Mouse (Mus musculus) kidney, postnatal 10 days (tissue): ENCODE measurements around the gene Sufu.

Source experiments
- DNase-seq: peaks from one replicate; pipeline ENCODE4 v3.0.0; 2021; ENCODE audit warnings: mixed read lengths

Sufu gene

DNA sequence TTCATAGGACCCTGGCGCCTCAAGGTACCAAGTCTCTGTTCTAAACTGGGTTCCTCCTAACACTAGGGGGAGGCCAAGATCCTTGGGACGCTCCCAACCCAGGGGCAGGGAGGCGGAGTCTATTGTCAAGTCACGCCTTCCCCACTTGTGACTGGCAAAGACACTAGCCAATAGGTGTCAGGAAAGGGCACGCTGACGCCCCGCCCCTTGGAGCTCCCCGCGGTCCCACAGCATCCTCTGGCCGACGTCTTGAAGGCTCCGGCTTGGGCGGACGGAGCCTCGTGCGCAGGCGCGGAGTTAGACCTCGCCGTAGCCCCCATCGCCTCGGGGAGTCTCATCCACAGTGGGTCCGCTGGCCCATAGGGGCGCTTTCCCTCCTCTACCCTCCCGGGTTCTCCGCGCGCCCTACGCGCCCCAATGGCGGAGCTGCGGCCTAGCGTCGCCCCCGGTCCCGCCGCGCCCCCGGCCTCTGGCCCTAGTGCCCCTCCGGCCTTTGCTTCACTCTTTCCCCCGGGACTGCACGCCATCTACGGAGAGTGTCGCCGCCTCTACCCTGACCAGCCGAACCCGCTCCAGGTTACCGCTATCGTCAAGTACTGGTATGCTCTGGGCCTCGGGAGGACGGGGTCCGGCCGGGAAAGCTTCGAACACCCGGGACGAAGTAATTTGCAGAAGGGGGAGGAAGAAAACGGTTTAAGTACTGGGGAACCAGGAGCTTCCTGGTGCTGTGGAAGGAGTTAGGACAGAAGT lies at the start of gene Sufu:
Gene Sufu, plus strand, starts transcription at position 211 of the 750 bp plus-strand sequence.
- peak; percentile 99 for DNase-seq

DNA sequence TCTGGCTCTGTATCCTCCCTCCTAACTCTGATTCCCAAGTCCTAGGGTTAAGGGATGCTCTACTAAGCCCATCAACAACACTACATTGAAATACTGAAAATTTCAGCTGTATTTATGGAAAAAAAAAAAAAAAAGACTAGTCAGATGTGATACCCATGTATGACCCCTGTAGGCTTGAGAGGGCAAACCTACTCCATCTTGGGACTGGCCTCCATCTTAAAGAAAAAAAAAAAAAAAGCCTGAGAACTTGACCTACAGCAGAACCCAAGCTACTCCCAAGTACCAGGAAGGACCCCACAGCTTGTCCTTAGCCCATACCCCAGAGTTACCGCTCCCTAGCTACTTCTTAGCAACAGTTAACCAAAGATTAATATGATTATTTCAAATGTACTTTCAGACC lies 49.5 kb upstream of the Sufu start:
- DNase-seq = no peak

DNA sequence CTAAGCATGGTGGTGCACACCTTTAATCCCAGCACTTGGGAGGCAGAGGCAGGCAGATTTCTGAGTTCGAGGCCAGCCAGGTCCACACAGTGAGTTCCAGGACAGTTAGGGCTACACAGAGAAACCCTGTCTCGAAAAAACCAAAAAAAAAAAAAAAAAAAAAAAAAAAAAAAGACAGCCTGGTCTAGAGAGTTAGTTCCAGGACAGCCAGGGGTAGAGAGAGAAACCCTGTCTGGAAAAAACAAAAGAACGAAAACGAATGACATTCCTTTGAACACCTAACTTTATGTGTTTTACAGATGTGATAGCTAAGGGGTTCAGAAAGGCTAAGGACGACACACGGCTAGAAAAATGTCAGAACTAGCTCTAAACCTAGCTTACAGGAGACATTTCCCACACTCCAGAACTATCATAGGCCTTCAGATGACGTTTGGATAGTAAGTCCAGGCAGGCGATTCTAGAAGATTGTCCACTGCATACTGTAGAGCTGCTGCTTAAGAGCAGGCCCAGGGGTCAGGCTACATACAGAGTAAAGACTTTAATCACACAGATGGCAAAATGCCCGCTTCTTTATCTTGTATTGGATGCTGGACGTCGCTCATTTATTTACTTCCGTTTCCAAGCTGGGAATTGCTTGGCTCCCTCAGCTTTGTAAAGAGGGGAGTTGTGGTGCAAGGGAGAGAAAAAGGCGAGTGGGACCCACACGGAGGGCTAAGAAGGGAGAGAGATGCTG lies 48.6 kb upstream of the Sufu start:
- no peak for DNase-seq

DNA sequence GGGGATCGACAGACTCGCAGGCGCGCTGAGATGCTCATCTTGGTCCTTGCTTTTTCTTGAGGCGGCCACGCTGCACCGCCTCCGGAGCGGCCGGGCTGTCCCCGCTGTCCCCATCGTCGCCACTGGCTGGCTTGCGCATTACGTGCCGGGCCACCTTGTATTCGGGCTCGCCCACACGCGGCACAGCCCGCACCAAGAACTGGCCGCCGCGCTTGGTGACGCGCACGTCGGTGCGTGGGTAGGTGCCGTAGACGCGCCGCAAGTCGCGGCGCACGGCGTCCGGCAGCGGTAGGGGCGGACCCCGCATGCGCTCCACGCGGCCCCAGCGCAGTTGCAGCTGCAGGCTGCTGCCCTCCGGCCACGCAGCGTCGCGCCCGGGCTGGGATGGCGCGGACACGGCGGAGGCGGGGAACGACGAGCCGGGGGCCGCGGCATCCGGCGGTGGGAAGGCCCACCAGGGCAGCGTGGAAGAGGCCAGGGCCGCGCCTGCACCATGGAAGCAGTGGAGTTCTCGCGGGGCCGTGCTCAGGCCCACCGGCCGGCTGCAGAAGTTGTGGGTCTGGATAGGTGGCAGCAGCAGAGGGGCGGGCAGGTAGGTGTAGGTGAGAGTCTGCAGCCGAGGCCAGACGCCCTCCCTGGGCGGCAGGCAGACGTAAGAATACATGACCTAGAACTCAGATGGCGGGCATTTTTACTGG lies 47.8 kb upstream of the Sufu start:
- DNase-seq = peak; percentile 86

DNA sequence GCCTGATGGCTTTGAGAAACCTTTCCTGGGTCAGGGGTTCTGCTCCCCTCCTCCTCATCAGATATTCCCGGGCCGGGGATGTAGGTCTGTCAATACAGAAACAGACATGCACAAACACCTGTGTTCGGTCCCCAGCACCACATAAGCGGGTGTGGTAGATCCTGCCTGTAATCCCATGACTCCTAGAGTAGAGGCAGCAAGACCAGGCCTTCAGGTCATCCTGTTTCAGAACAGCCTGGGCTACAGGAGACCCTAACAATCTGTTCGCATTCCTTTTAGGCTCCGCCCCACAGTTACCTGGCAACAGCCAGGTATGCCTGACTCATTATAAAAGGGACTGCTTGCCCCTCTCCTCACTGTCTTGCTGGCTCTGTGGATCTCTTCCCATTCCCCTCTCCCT lies 47.1 kb upstream of the Sufu start:
- no peak for DNase-seq

DNA sequence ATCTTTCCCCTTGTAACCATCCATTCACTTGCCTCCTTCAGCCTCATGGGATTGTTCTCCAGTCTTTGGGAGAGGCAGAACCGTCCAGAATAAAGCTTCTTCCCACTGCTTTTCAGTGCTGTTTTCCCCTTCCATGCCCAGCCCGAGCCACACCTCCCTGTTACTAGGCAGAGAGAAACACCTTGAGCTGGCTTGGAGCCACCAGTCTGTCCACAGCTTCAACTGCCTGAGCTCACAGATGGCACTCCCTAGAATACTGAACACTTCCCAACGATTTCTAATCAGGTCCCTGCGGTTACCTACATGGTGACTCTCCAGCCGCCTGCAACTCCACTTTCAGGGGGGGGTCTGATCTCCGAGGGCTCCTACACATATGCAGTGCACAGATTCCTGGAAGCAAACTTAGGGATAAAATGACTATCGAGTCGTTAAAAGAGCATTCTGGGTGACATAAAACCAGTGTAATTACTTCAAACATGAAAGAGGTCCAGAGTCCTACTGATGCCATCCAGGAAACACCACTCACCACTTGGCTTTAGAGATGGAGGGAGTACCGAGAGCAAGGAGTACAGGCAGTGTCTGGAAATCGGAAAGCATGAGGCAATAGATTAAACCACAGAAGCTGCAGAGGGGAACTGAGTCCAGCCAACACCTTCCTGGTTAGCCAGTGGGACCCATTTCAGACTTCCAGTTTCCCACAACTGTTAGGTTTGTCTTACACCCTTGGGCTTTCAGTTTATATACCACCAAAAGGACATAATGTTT lies 46.3 kb upstream of the Sufu start, which contains the start of gene 2310034G01Rik:
Gene 2310034G01Rik, minus strand, starts transcription at position 135 of the 765 bp plus-strand sequence.
- peak; percentile 26 for DNase-seq

DNA sequence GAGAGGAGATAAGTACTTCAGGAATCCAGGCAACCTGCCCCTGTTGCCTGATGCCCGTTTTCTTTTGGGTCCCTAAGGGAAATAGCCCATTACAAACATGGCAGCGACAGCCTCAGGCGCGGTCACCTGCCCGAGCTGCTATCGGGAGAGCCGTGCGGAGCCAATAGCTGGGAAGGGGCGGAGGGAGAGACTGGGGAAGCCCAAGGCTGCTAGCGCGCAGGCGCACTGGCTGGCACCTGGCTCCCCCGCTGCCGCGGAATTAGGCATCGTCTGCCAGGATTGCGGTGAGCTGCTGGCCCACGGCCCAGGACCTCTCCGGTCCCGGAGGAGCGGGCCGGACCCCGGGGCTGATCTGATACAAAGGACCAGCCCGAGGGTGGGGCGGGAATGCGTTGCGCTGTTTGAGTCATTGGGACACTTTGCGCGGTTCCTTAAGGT lies 40.0 kb upstream of the Sufu start:
- DNase-seq = peak; percentile 92

DNA sequence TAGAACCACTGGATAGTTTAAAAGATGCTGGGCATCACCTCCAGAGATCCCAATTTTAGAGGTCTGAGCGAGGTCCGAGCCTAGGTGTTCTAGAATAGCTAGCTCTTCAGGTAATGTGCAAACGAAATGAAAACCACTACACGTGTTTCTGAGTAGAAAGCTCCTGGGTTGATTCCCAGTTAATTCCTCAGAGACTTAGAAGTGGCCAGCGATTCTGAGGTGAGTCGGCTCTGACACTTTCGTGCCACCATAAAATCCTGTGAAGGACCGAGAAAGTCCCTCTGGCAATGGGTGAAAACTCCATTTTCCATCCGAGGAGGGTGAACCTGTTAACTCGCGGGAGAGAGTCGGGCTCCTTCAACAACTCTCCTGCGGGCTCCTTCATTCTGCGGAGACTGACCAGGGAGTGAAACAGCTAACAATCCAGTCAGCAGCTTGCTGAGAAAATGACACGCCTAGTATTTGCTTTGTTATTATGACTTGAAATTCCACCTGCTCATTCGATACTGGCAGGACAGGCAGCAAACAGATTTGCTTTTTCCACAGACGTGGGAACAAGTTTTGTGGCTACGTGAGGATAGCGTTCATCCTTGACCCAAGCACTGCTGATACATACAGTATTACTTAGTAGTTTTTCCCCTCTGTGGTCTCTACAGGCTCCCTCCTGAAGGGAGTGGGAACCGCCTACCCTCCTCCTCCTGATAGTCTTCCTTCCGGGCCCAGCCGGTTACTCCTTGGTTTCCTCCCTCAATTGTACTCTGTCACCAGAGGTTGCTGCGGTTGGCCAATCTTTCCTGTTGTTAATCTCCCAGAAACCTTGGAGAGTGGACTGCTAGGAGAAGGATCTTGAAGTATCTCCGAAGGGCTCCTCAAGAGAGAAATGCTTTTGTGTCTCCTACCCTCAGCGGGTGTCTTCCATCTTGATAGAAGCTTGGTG lies 39.1 kb upstream of the Sufu start:
- peak; percentile 49 for DNase-seq

DNA sequence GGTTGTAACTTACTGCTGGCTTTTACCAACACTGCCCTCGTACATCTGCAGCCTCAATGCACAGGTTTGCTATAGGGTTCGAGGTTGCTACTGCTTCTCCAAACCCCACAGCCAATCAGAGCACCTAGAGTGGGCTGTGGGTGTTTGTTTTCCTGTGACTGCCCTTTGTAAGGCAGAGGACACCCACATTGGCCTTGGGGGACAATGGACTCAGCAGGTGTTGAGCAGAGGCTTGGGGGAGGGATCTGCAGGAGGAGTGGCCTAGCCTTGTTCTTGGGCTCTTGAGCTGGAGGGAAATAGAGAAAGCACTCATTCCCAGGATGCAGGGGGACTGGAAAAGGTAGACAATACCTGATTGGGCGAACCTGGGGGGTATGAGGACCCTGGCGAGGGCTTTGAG lies 38.3 kb upstream of the Sufu start:
- DNase-seq = no peak

DNA sequence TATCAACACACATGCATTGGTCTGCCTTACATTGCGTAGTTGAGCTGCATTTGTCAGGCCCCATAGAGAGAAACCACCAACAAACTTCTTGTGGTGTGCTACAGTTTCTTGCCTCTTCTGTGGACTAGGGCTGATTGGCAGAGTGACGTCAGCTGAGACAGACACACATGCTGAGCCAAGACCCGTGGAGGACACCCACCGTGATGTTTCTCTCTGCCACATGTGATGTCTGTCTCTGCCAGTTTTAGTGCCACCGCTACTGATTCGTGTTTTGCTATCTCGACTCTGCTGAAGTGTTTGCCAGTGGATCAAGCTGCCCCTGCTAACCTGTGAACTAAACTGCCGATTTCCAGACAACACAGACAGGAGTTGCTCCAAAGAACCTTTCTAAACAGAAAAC lies 34.6 kb upstream of the Sufu start:
- no peak for DNase-seq

DNA sequence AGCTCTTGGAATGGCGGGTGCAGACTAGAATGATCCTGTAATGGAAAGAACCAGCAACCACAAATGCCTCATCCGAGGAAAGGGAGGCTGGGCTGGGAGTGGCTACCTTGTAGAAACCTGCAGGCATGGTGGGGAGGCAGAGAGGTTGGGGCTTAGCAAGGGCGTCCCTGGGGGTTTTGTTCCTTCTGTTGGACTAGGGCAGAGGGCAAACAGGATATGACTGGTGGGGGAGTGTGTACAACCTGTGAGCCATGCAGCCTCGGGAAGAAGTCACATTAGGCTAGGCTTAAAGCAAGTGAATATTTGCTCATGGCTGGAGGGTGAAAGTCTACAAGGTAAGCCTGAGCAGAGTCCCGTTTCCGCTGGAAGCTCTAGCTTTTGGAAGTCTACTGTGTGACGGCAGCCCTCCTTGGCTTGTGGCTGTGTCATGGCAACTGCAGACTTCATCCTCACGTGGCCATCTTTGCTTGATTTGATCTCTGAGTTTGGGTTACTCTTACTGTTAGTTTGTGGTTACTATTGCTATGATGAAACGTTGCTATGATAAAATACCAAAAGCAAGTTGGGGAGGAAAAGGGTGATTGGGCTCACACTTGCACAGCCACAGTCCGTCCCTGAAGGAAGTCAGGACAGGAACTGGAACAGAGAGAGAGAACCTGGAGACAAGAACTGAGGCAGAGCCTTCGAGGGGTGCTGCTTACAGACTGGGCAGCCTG lies 33.2 kb upstream of the Sufu start:
- DNase-seq = no peak

DNA sequence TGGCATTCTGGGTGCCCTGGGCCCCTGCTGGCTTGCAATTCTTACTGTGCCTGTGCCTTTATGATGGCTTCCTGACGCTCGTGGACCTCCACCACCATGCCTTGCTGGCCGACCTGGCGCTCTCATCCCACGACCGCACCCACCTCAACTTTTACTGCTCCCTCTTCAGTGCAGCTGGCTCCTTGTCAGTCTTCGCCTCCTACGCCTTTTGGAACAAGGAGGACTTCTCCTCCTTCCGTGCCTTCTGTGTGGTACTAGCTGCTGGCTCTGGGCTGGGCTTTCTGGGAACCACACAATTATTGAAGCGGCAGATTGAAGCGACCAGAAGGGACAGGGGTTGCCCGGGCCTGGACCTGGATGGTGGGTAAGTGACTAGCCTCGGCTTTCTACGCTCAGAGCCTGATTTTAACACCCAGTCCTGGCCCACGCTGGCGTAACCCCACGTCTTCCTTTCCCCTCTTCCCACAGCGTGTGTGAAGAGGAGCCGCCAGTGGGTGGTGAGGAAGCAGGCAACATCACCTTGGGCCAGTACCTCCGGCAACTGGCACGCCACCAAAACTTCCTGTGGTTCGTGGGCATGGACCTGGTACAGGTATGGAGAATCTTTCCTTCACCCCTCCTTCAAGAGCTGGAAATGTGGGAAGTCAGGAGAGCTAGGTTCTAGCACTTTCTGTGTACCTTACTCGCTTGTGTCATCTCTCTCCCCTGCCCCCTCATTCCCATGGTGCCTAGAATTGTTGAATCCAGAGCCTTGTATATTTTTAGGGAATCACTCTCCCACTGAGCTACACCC lies 28.7 kb upstream of the Sufu start:
- DNase-seq = no peak

DNA sequence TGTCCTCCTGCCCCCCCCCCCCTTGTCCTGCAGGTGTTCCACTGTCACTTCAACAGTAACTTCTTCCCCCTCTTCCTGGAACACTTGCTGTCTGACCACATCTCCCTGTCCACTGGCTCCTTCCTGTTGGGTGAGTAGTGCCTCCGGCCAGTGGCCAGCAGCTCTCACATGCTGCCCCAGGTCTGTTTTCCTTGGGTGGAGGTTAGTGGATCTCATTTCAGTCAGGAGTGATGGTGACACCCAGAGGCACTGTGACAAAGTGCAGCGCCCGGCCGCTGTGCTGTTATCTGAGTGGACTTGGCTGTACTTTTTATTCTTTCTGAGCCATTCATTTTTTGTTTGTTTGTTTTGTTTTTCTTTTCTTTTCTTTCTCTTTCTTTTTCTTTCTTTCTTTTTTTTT lies 27.5 kb upstream of the Sufu start:
- peak; percentile 80 for DNase-seq

DNA sequence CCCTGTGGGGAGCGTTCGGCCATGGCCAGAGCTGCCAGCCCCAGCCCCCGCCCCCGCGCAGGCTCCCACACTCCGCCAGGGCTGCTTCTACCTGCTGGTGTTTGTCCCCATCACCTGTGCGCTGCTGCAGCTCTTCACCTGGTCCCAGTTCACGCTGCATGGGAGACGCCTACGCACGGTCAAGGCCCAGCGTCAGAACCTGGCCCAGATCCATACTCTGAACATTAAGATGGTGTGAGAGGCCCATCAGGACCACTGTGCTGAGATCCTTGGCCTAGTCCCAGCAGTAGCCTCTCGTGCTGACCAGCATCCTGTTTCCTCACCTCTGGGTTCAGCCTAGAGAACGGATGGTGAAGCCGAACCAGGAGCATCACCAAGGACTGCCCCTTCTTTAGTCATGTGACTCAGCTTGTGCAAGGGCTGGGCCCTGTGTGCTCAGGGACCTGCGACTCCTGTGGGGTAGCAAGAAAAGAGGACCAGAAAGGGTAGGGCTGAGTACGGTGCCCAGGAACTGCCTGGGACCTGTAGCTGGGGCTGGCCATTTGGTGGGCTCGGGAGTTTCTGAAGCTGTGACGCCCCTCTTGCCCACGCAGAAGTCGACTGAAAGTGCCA lies 22.1 kb upstream of the Sufu start:
- no peak for DNase-seq

DNA sequence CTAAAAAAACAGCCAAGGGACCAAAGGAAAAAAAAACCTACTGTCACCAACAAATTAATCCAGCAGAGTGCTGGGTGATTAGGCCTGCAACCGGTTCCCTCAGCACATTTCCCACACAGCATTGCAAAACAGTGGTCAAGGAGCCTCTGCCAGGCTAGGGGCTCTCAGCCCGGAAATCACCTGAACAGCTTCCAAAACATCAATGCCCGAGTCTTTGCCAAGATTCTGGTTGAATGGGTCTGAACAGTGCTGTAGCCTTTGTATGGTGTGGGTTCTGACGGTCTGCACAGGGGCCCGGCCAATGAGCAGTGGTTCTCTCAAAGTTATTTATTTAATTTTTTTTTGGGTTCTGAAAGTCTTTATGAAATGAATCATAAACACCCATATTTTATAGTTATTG lies 21.2 kb upstream of the Sufu start:
- DNase-seq = no peak

DNA sequence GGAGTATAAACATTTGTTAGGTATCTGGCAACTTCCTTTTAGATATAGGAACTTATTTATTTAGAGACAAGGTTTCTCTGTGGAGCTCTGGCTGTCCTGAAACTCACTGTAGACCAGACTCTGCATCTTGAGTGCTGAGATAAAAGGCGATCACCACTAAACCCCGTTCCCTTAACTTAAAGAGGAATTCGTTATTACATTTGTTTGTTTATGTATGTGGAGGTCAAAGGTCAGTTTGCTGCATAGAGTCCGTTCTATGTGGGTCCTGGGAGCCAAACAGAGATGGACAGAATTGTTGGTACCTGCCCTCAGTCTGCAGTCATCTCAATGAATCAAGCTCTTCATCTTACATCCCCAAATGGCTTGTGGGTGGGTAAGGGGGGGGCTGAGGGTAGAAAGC lies 20.8 kb upstream of the Sufu start:
- no peak for DNase-seq

DNA sequence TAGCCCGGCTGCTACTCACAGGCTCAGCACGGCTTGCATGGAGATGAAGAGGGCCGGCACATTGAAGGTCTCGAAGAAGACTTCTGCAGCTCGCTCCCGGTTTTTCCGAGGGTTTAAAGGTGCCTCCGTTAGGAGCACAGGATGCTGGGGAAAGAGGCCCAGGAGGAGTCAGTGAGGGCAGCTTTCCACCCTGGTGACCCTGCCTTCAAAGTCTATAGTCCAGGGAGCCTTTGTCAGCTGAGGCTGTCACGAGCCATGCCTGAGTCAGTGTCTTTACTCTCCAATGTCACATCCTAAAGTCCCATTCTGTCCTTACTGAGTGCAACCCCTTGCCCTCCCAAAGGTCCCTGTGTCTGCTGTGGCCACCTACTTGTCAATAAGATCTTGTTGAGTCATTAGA lies 14.4 kb upstream of the Sufu start:
- peak; percentile 50 for DNase-seq

DNA sequence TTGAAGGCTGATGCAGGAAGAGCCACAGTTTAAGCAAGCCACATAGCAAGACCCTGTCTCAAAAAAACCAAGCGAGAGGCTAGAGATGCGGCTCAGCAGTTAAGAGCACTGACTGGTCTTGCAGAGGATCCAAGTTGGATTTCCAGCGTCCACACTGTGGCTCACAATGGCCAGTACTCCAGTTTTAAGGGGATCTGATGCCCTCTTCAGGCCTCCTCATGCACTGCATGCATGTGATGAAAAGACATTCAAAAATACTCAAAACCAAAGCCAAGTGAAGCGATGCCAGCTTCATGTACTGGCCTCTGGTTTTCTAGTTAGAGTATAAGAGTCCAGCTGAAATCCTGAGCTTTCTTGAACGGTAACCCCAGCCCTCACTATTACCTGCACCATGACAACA lies 6.8 kb upstream of the Sufu start:
- DNase-seq = no peak

DNA sequence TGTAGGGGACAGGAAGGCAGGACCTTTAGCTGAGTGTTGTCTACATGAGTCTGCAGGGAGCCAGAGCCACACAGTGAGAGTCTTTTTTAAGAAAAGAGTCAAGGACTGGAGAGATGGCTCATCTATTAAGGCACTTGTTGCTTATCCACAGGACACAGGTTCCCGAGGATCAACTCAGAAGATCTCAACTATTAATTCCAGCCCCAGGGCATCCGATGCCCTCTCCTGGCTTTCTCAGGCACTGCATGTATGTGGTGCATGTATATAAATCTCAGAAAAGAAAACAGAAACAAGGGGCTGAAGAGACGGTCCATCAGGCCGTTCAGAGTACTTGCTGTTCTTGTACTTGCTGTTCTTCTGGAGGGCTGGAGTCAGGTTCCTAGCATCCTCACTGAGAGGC lies 4.7 kb upstream of the Sufu start:
- peak; percentile 65 for DNase-seq

DNA sequence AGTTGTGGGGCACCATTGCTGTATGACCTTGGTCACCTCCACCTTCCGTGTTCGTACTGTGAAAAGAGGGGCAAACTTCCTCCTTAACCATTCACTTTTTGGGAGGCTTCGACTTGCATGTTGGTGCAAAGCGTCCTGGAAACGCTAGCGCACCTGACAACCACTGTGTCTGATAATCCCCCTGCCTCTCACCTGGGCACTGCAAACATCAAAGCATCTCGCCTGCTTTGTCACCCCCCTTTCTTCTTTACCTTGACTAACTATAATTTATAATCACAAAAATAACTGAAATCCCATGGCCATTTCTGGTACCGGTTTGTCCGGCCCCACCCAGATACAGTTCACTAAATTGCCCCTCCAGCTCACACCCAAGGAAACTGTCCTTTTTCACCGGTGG lies 2.0 kb upstream of the Sufu start:
- DNase-seq = no peak
